Mouse (Mus musculus) neural tube, embryonic 12.5 days (tissue): ENCODE measurements around the gene Arnt2. TPM values are rescaled to one million over a fixed set of nuclear protein-coding genes. Genes with fewer than 3 reads are reported as not detected.

Experiments
- ATAC-seq: fragments of 200-750 bp; cut with Nextera tagmentation; 2 replicates; pipeline ENCODE4 v1.8.0; 2017; ENCODE audit warnings: low read depth, mild to moderate bottlenecking, moderate TSS enrichment, moderate library complexity; ENCODE audit not compliant: low FRiP score
- H3K27ac ChIP-seq: fragments of 300-500 bp; sonication (generic); 2 replicates; pipeline ENCODE4 v1.5.1; 2016
- H3K27me3 ChIP-seq: fragments of 300-500 bp; sonication (generic); replicated peaks from 2 replicates; pipeline ENCODE4 v1.6.1; 2016; ENCODE audit warnings: mild to moderate bottlenecking
- H3K36me3 ChIP-seq: fragments of 300-500 bp; sonication (generic); 2 replicates; pipeline ENCODE4 v1.6.1; 2016; ENCODE audit warnings: mild to moderate bottlenecking
- H3K4me1 ChIP-seq: fragments of 300-500 bp; sonication (generic); 2 replicates; pipeline ENCODE4 v1.6.1; 2016
- H3K4me2 ChIP-seq: fragments of 300-500 bp; sonication (generic); replicated peaks from 2 replicates; pipeline ENCODE4 v1.6.1; 2016; ENCODE audit warnings: mild to moderate bottlenecking
- H3K4me3 ChIP-seq: fragments of 300-500 bp; sonication (generic); 2 replicates; pipeline ENCODE4 v1.5.1; 2016
- H3K9ac ChIP-seq: fragments of 300-500 bp; sonication (generic); 2 replicates; pipeline ENCODE4 v1.6.1; 2016; ENCODE audit warnings: mild to moderate bottlenecking
- H3K9me3 ChIP-seq: fragments of 300-500 bp; sonication (generic); 2 replicates; pipeline ENCODE4 v1.6.1; 2016; ENCODE audit warnings: mild to moderate bottlenecking
- WGBS: fragments of 180-500 bp; shearing (Covaris S2); methylation state at CpG from one replicate; pipeline ENCODE4 v1.1.7; 2016; 5-methylcytosine and 5-hydroxymethylcytosine counted together
- polyA plus RNA-seq: library from polyadenylated mRNA; unstranded; fragments of >200 nt; fragmentation: Nextera tagmentation; extraction: Ambion mirVana; gene quantifications from 2 replicates; pipeline ENCODE4 v1.2.1, GENCODE M21; 2016

Gene Arnt2
- polyA plus RNA-seq, 1 experiment from 2014 or later = 49.8 TPM

- 87% methylated on average over 1 of the region's 1 CpGs for WGBS
- Histone ChIP-seq H3K4me1 (no peaks in the 10 kb centered on the region), H3K27me3 (no peaks in the 10 kb centered on the region), H3K4me2 (no peak overlapping the region), H3K36me3 (no peaks in the 10 kb centered on the region), H3K9me3 (no peaks in the 10 kb centered on the region), H3K27ac (no peak overlapping the region), H3K9ac (no peak overlapping the region), H3K4me3 (no peak overlapping the region)
- no peak for ATAC-seq
Observed at GRCm38 (mm10) chr7:84386472-84386871, 23.5 kb downstream of the Arnt2 start.

- H3K9ac ChIP-seq = no peak overlapping the region
- H3K4me2 ChIP-seq = no peak overlapping the region
- no peaks in the 10 kb centered on the region for H3K36me3 ChIP-seq
- WGBS = 90% methylated on average over 4 of the region's 4 CpGs
- no peak overlapping the region for H3K4me3 ChIP-seq
- no peak for ATAC-seq
- H3K9me3 ChIP-seq = no peaks in the 10 kb centered on the region
- no peak overlapping the region for H3K27ac ChIP-seq
- no peaks in the 10 kb centered on the region for H3K27me3 ChIP-seq
- no peaks in the 10 kb centered on the region for H3K4me1 ChIP-seq
Observed at GRCm38 (mm10) chr7:84384778-84385177, 25.2 kb downstream of the Arnt2 start.

- no peak overlapping the region for H3K9ac ChIP-seq
Observed at GRCm38 (mm10) chr7:84384086-84384485, 25.9 kb downstream of the Arnt2 start.

GRCm38 (mm10) chr7:84382346-84382745, 27.6 kb downstream of the Arnt2 start:
- H3K27ac ChIP-seq = no peak overlapping the region
- 86% methylated on average over 3 of the region's 3 CpGs for WGBS

More at GRCm38 (mm10) chr7:84384086-84384485, 25.9 kb downstream of the Arnt2 start:
- Histone ChIP-seq H3K27ac (no peak overlapping the region), H3K4me2 (no peak overlapping the region), H3K4me1 (no peaks in the 10 kb centered on the region), H3K4me3 (no peak overlapping the region), H3K36me3 (no peaks in the 10 kb centered on the region), H3K9me3 (no peaks in the 10 kb centered on the region), H3K27me3 (no peaks in the 10 kb centered on the region)
- ATAC-seq = no peak
- WGBS = 93% methylated on average over 7 of the region's 7 CpGs

GRCm38 (mm10) chr7:84380810-84381209, 29.2 kb downstream of the Arnt2 start:
- no peaks in the 10 kb centered on the region for H3K9me3 ChIP-seq
- H3K4me3 ChIP-seq = no peak overlapping the region
- no peaks in the 10 kb centered on the region for H3K27me3 ChIP-seq
- H3K27ac ChIP-seq = no peak overlapping the region
- no peak for ATAC-seq
- H3K36me3 ChIP-seq = no peaks in the 10 kb centered on the region
- peaks cover 7% of the 10 kb centered on the region; the same call in 1 of the 2 replicates for H3K4me1 ChIP-seq
- no peak overlapping the region for H3K4me2 ChIP-seq
- H3K9ac ChIP-seq = no peak overlapping the region

More at GRCm38 (mm10) chr7:84382346-84382745, 27.6 kb downstream of the Arnt2 start:
- no peaks in the 10 kb centered on the region for H3K9me3 ChIP-seq
- no peaks in the 10 kb centered on the region for H3K36me3 ChIP-seq
- ATAC-seq = no peak
- H3K4me1 ChIP-seq = peaks cover 3% of the 10 kb centered on the region; the same call in 1 of the 2 replicates
- no peak overlapping the region for H3K4me2 ChIP-seq
- no peaks in the 10 kb centered on the region for H3K27me3 ChIP-seq
- no peak overlapping the region for H3K9ac ChIP-seq
- H3K4me3 ChIP-seq = no peak overlapping the region

DNA sequence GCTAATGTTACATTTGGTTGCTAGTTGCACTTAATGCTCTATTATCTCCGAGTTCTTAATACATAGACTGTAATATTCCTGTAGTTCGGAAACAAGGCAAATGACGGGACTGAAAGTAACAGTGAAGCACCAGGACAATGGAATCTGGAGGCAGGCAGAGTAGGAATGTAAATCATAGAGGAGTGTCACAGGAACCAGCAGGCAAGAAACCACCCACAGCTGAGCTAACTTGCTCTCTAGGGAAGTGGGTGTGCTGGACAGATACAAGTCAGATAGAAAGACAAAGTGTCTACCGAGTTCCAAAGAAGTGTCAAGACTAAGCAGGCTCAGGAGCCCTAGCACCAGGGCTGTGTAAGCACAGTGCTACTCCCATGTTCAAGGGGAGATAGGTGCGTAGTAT, 32.6 kb downstream of the Arnt2 start:
- Histone ChIP-seq H3K4me1 (peaks cover 7% of the 10 kb centered on the region; the same call in 1 of the 2 replicates), H3K27me3 (no peaks in the 10 kb centered on the region), H3K4me3 (no peak overlapping the region), H3K36me3 (no peaks in the 10 kb centered on the region), H3K9me3 (no peaks in the 10 kb centered on the region), H3K27ac (no peak overlapping the region), H3K4me2 (no peak overlapping the region), H3K9ac (no peak overlapping the region)
- ATAC-seq = no peak
- WGBS = 74% methylated on average over 5 of the region's 5 CpGs

- H3K4me1 ChIP-seq = peaks cover 7% of the 10 kb centered on the region; the same call in 1 of the 2 replicates
- no peaks in the 10 kb centered on the region for H3K27me3 ChIP-seq
- no peak for ATAC-seq
- no peak overlapping the region for H3K4me3 ChIP-seq
- H3K9me3 ChIP-seq = no peaks in the 10 kb centered on the region
- H3K9ac ChIP-seq = no peak overlapping the region
- H3K27ac ChIP-seq = no peak overlapping the region
- 84% methylated on average over 4 of the region's 4 CpGs for WGBS
- no peak overlapping the region for H3K4me2 ChIP-seq
- no peaks in the 10 kb centered on the region for H3K36me3 ChIP-seq
Observed at GRCm38 (mm10) chr7:84373691-84374090, 36.3 kb downstream of the Arnt2 start.

- H3K4me3 ChIP-seq = no peak overlapping the region
- no peaks in the 10 kb centered on the region for H3K36me3 ChIP-seq
- H3K4me1 ChIP-seq = peaks cover 7% of the 10 kb centered on the region; the same call in 1 of the 2 replicates
- no peak for ATAC-seq
- whole genome bisulfite sequencing = 94% methylated on average over 1 of the region's 1 CpGs
- no peak overlapping the region for H3K27ac ChIP-seq
- H3K9me3 ChIP-seq = no peaks in the 10 kb centered on the region
- H3K27me3 ChIP-seq = no peaks in the 10 kb centered on the region
- no peak overlapping the region for H3K9ac ChIP-seq
- no peak overlapping the region for H3K4me2 ChIP-seq
Observed at GRCm38 (mm10) chr7:84372871-84373270, 37.1 kb downstream of the Arnt2 start.

DNA sequence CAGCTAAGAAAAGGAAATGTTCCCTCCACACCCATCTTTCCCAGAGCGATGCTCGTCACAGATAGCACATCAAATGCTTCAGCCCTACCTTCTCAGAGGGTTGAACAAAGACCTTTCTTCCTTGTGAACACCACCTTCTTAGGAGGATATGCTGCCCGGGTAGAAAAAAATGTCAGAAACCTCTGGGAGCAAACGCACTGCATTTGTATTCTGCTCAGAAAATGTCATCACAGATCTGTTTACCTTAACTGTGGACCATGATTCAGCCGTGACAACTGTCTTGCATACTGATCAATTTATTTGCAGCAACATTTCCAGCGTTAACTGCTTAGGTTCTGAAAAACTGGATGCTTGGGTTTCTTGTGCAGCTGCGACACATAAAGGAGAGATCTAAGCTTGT, 37.7 kb downstream of the Arnt2 start:
- WGBS = 88% methylated on average over 7 of the region's 7 CpGs
- no peak for ATAC-seq
- no peak overlapping the region for H3K27ac ChIP-seq

GRCm38 (mm10) chr7:84370911-84371592, 38.9 kb downstream of the Arnt2 start:
- H3K36me3 ChIP-seq = no peaks in the 10 kb centered on the region
- H3K27ac ChIP-seq = no peak overlapping the region
- no peak overlapping the region for H3K4me2 ChIP-seq
- H3K4me1 ChIP-seq = no peaks in the 10 kb centered on the region
- no peak overlapping the region for H3K9ac ChIP-seq
- H3K27me3 ChIP-seq = no peaks in the 10 kb centered on the region
- WGBS = 84% methylated on average over 6 of the region's 6 CpGs
- ATAC-seq = no peak
- H3K4me3 ChIP-seq = no peak overlapping the region
- H3K9me3 ChIP-seq = no peaks in the 10 kb centered on the region

More for the DNA sequence above, 37.7 kb downstream of the Arnt2 start:
- Histone ChIP-seq H3K9me3 (no peaks in the 10 kb centered on the region), H3K36me3 (no peaks in the 10 kb centered on the region), H3K27me3 (no peaks in the 10 kb centered on the region), H3K4me1 (0 out of 2 replicates have a peak, but pooled peaks cover 4% of the 10 kb centered on the region), H3K4me2 (no peak overlapping the region), H3K9ac (no peak overlapping the region), H3K4me3 (no peak overlapping the region)

DNA sequence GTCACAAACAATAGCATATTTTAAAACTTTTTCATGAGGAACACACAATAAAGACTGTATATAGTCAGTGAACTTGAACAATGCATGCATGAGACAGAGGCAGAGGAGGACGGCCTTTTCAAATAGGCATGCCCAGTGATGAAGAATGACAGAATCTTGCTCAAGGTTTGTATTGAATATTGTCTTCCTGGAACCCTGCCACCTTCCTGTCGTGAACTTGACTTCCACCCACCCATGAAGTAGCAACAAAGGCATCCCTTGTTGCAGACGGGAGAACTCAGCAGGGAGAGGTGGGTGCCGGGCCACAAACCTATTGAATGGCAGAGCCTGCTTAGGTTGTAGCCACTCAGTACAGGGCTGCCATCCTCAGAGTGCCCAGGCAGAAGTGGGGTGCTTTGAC, 43.7 kb downstream of the Arnt2 start:
- H3K4me1 ChIP-seq = no peaks in the 10 kb centered on the region
- H3K27ac ChIP-seq = no peak overlapping the region
- no peaks in the 10 kb centered on the region for H3K27me3 ChIP-seq
- WGBS = 64% methylated on average over 4 of the region's 4 CpGs
- H3K4me3 ChIP-seq = no peak overlapping the region
- no peak overlapping the region for H3K9ac ChIP-seq
- no peak for ATAC-seq
- no peaks in the 10 kb centered on the region for H3K9me3 ChIP-seq
- H3K4me2 ChIP-seq = no peak overlapping the region
- peaks cover 4% of the 10 kb centered on the region; the same call in 1 of the 2 replicates for H3K36me3 ChIP-seq

DNA sequence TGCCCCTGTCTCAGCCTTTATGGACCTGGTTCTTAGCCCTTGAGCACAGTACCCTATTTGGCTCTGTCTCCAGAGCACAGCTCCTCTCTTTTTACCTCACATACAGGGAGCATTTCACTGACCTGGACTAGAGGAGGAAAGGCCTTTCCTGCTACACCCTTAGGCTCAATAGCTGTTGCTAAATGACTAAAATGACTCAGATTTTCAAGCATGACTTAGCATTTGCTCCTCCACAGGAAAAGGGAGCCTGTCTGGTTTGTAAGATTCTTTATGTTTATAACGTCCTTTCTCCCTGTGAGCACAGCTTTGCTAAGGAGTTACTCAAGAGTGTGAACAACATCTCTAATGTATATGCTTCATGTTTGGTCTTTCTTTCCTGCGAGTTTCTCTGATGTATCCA, 47.3 kb downstream of the Arnt2 start:
- ATAC-seq = no peak
- WGBS = 38% methylated on average over 2 of the region's 2 CpGs

GRCm38 (mm10) chr7:84361086-84361684, 48.8 kb downstream of the Arnt2 start:
- Histone ChIP-seq H3K36me3 (peaks cover 25% of the 10 kb centered on the region), H3K4me2 (no peak overlapping the region), H3K27me3 (no peaks in the 10 kb centered on the region), H3K9me3 (no peaks in the 10 kb centered on the region), H3K9ac (no peak overlapping the region), H3K4me1 (no peaks in the 10 kb centered on the region), H3K27ac (no peak overlapping the region), H3K4me3 (no peak overlapping the region)
- WGBS = 72% methylated on average over 10 of the region's 10 CpGs
- no peak for ATAC-seq

More for the DNA sequence above, 47.3 kb downstream of the Arnt2 start:
- H3K9me3 ChIP-seq = no peaks in the 10 kb centered on the region
- H3K4me3 ChIP-seq = no peak overlapping the region
- peaks cover 25% of the 10 kb centered on the region for H3K36me3 ChIP-seq
- no peak overlapping the region for H3K27ac ChIP-seq
- H3K27me3 ChIP-seq = no peaks in the 10 kb centered on the region
- no peak overlapping the region for H3K9ac ChIP-seq
- H3K4me2 ChIP-seq = no peak overlapping the region
- no peaks in the 10 kb centered on the region for H3K4me1 ChIP-seq
